Mouse (Mus musculus) erythroblast, embryonic 14.5 days (primary cell): ENCODE measurements around the gene Eef1b2. TPM values are rescaled to one million over a fixed set of nuclear protein-coding genes. Genes with fewer than 3 reads are reported as not detected.

Experiments used
- H3K27me3 ChIP-seq: 2 replicates; pipeline ENCODE4 v1.6.1; 2012; ENCODE audit warnings: inconsistent platforms; ENCODE audit not compliant: control insufficient read depth
- H3K36me3 ChIP-seq: 2 replicates; pipeline ENCODE4 v1.6.1; 2012; ENCODE audit warnings: mild to moderate bottlenecking, inconsistent platforms; ENCODE audit not compliant: control insufficient read depth
- H3K4me1 ChIP-seq: 2 replicates; pipeline ENCODE4 v1.6.1; 2012; ENCODE audit warnings: inconsistent platforms; ENCODE audit not compliant: control insufficient read depth
- H3K4me3 ChIP-seq: replicated peaks from 2 replicates; pipeline ENCODE3; 2012; ENCODE audit warnings: moderate library complexity, mild to moderate bottlenecking, inconsistent platforms
- H3K9me3 ChIP-seq: 2 replicates; pipeline ENCODE4 v1.6.1; 2012; ENCODE audit warnings: low read length, inconsistent platforms, mixed read lengths; ENCODE audit not compliant: control insufficient read depth
- GATA1 ChIP-seq: IDR thresholded peaks from 2 replicates; pipeline ENCODE4 v1.6.1; 2012; ENCODE audit warnings: low read length, inconsistent platforms, mixed read lengths
- TAL1 ChIP-seq: IDR thresholded peaks from 3 replicates; pipeline ENCODE4 v1.6.1; 2012; ENCODE audit warnings: low read length, inconsistent platforms, mixed read lengths
- polyA plus RNA-seq: library from polyadenylated mRNA; stranded (reverse); fragments of >175 nt; gene quantifications from 2 replicates; pipeline ENCODE4 v1.2.3, GENCODE M21; 2012

Eef1b2 gene
- polyA plus RNA-seq, 1 experiment = 18.7 TPM

DNA sequence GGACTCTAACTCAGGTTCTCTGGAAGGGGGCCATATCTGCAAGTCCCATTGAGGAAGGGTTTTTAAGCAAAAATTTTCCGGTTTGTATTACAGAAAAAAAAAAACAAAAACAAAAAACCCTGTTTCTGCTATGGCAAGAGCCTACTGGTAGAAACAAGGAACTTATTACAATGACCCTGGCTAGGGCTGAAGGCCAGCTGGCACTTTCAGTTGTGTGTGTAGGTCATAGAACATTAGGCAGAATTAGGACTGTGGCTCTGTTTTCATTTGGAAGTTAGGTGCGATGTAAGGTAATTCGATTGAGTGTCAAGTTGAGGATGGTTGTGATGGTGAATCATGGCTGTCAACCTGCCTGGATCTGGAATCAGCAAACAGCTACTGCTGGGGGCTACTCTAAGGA is 11.9 kb downstream of the Eef1b2 start:
- Histone ChIP-seq H3K4me1 (no peaks in the 10 kb centered on the region), H3K4me3 (no peak overlapping the region), H3K27me3 (no peaks in the 10 kb centered on the region), H3K9me3 (no peaks in the 10 kb centered on the region), H3K36me3 (no peaks in the 10 kb centered on the region)
- TF ChIP-seq TAL1 (no peak), GATA1 (no peak)

DNA sequence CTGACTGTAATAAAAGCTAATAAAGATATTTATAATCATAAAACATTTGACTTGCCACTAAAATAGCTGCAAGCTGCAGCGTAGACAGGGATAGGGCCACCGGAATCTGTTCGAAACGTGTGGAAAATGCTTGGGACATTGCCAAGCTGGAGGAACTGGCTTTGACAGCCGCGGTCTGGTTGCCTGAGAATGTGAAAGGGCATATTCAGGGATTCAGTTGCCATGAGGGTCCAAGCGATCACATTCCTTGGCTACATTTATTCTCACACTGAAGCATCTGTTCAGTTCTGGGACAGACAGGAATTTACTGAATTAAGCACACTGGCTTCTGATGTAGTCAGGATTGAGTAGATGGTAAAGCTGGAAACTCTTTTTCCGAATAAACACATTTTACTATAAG is 14.2 kb downstream of the Eef1b2 start:
- TF ChIP-seq TAL1 = no peak
- no peak for TF ChIP-seq GATA1
- H3K9me3 ChIP-seq = no peaks in the 10 kb centered on the region
- H3K36me3 ChIP-seq = no peaks in the 10 kb centered on the region
- H3K4me1 ChIP-seq = no peaks in the 10 kb centered on the region
- no peak overlapping the region for H3K4me3 ChIP-seq
- H3K27me3 ChIP-seq = no peaks in the 10 kb centered on the region

DNA sequence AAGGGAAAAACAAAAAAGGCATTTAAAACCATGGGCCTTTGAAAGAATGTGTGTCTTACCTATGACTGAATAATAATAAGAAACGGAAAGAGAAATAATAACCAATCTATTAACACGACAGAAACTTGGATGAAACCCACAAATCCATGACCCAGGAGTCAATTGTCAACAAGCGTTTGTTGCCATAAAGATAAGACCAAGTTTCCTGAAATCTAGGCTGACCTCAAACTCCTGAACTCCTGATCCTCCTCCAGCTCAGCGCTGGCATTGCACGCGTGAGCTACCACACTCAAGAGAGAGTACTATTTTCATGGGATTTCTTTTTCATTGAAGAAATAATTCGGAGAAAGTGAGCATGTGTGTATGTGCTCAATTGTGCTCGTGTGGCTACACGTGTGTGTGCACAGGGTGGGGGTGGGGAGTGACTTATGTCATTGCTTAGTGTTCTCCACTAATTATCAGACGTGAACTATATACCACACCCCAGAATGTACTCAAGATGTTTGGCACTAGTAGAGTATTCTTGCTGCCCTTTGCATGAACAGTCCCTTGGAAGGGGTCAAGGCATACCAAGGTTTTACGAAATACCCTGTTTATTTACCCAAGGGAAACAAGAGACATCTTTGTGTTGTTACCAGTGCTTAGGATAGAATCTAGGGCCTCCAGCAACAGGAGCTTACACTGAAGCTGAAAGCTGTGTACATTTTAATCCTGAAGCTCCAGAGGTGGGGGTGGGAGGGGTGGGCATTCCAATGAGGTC is 15.9 kb downstream of the Eef1b2 start:
- H3K36me3 ChIP-seq = no peaks in the 10 kb centered on the region
- H3K27me3 ChIP-seq = no peaks in the 10 kb centered on the region
- H3K9me3 ChIP-seq = no peaks in the 10 kb centered on the region
- no peak for TF ChIP-seq GATA1
- TF ChIP-seq TAL1 = no peak
- no peak overlapping the region for H3K4me3 ChIP-seq
- no peaks in the 10 kb centered on the region for H3K4me1 ChIP-seq

DNA sequence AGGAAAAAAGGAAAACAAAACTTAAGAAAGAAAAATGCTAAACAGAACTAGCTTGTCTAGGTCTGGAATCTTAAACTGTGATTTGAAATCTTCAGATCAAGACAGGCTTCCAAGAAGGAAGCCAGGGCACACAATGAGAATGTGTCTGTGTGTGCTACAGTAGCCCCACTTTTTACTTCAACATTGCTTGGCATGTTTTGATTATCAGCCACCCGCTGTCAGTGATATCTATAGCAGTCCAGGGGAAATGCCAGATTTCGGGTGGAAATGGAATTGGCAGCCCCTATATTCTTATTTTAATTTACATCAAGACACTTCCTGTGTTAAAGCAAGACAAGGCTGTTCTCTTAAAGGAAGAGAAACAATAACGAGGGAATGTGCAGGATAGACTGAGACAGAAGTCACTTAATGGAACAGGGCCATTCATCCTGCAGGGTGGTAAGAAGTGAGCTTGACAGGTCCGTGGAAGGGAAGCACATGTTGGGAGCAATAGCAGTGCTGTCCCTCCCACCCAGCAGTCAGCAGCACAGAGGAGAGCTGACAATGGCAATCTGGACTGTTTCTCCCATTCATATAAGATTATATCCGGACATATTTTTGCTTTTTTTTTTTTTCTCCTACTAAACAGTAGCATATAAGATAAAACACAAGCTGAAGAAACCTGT is 19.4 kb downstream of the Eef1b2 start:
- no peaks in the 10 kb centered on the region; the same call in 1 of the 2 replicates for H3K9me3 ChIP-seq
- H3K27me3 ChIP-seq = no peaks in the 10 kb centered on the region
- H3K4me1 ChIP-seq = no peaks in the 10 kb centered on the region
- H3K4me3 ChIP-seq = no peak overlapping the region
- no peaks in the 10 kb centered on the region for H3K36me3 ChIP-seq
- TF ChIP-seq TAL1 (no peak), GATA1 (no peak)

DNA sequence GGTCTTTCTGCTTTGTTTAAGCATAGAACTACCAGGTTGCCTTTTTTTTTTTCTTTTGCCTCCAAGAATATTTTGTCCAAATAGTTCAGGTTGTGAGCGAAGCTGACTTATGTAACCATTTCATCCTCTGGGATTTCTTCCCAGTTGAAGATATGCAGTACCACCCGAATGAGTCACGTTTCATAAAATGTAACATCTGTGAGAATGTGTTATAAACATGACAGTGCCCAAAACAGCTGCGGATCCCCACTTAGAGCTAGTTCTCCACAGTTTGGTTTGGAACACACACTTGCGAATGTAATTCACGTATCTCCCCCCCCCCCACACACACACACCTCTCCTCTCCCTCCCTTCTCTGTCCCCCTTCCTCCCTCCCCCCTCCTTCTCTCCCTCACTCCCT is 22.8 kb downstream of the Eef1b2 start:
- Histone ChIP-seq H3K9me3 (no peaks in the 10 kb centered on the region; the same call in 1 of the 2 replicates), H3K36me3 (no peaks in the 10 kb centered on the region), H3K4me3 (no peak overlapping the region), H3K27me3 (no peaks in the 10 kb centered on the region), H3K4me1 (no peaks in the 10 kb centered on the region)
- TF ChIP-seq TAL1 = no peak
- no peak for TF ChIP-seq GATA1

DNA sequence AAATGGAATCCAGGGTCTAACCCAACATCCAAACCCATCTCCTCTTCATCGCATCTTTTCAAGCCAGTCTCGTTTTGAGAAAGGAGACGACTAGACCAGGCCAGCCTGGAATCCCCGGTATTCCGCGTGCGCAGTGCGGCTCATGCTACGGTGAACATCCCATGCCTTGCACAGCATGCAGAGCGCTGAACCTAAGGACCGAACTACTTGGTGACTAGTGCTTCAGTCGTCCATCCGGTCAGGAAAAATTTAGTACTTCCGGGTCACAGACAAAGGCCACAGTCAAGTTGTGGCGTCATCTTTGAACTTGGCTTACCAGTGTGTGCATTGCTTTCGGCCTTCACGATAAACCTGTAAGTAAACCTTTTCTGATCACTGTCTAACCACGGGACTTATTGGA is 23.7 kb downstream of the Eef1b2 start:
- H3K9me3 ChIP-seq = no peaks in the 10 kb centered on the region; the same call in 1 of the 2 replicates
- TF ChIP-seq TAL1 (no peak), GATA1 (no peak)
- H3K4me1 ChIP-seq = no peaks in the 10 kb centered on the region
- H3K27me3 ChIP-seq = no peaks in the 10 kb centered on the region
- no peaks in the 10 kb centered on the region for H3K36me3 ChIP-seq
- no peak overlapping the region for H3K4me3 ChIP-seq

DNA sequence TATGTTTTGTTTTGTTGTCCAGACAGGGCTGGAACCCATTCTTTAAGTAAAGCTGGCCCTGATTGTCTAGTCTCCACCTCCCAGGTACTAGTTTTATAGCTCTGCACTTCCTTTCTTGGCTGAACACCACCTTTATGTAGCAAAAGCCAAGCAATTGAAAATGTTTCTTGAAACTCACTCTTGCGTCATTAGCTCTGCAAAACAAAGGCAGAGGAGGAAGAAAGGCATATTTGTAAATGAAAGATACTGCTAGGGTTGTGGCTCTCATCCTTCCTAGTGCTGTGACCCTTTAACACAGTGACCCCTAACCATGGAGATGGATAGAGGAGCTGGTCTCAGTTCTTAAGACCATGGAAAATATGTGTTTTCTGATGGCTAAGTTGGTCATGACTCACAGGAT is 25.0 kb downstream of the Eef1b2 start:
- no peak for TF ChIP-seq GATA1
- H3K27me3 ChIP-seq = no peaks in the 10 kb centered on the region
- no peaks in the 10 kb centered on the region for H3K4me1 ChIP-seq
- H3K36me3 ChIP-seq = no peaks in the 10 kb centered on the region
- no peak overlapping the region for H3K4me3 ChIP-seq
- H3K9me3 ChIP-seq = no peaks in the 10 kb centered on the region; the same call in 1 of the 2 replicates

DNA sequence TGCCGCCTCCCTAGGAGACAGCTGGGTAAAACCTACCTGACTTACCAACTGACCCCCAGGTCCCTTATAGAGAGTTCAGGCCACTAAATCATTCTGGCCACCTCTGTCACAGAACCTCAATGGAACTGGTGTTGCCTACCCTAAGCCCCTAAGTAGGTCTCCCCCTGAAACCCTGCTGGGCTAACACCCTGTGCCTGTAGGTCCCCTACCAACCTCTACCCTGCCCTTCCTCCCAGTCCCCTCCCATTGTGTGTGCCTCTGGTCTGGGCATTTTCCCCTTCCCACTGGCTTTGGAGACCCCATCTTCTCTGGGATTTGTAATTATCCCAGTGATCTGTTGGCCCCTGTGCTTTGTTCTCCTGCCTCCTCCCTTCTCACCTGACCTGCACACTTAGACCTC is 26.8 kb downstream of the Eef1b2 start:
- Histone ChIP-seq H3K27me3 (no peaks in the 10 kb centered on the region), H3K4me1 (no peaks in the 10 kb centered on the region), H3K9me3 (no peaks in the 10 kb centered on the region; the same call in 1 of the 2 replicates), H3K36me3 (no peaks in the 10 kb centered on the region), H3K4me3 (no peak overlapping the region)
- no peak for TF ChIP-seq TAL1
- TF ChIP-seq GATA1 = no peak

DNA sequence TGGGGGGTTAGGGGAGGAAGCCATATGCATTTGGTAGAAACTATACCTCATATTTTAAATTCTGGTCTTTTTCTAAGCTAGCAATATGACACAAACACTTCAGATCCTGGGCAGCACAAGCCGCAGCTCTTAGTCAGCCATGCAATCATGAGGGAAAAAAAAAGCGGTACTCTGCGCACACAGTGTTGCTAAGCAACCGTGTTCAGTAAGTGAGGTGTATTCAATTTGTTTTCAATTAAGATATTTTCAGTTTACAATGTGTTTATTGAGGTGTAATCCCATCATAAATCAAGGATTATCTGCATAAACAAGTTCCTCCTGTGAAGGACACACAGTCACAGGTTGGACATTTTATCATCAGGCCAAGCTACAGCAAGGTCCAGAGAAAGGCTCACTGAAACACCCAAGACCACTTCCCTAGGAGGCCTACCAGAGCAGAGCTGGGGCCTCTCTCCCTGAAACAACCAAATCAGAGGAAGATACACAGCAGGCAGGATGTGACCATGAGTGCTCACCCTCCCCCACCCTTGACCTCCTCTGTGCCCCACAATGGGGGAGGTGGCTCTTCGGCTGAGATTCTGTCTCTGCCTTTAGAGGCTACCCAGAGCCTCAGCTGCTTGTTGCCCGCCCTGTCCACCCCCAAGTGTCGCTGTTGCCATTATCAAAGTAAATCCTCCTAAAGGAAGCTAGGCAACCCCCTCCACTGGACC is 27.5 kb downstream of the Eef1b2 start:
- Histone ChIP-seq H3K36me3 (no peaks in the 10 kb centered on the region), H3K9me3 (no peaks in the 10 kb centered on the region; the same call in 1 of the 2 replicates), H3K27me3 (no peaks in the 10 kb centered on the region), H3K4me3 (no peak overlapping the region), H3K4me1 (no peaks in the 10 kb centered on the region)
- no peak for TF ChIP-seq GATA1
- no peak for TF ChIP-seq TAL1
